Mouse (Mus musculus) lung, embryonic 14.5 days (tissue): Measurements from ENCODE around the gene Kat2a. TPM values are rescaled to one million over a fixed set of nuclear protein-coding genes. Genes with fewer than 3 reads are reported as not detected.

Experiments
- ATAC-seq: fragments of 200-750 bp; cut with Nextera tagmentation; 2 replicates; pipeline ENCODE4 v1.8.0; 2017; ENCODE audit warnings: mild to moderate bottlenecking, moderate TSS enrichment, moderate library complexity; ENCODE audit not compliant: insufficient read depth
- DNase-seq: peaks from one replicate; pipeline ENCODE4 v3.0.0-alpha.2; 2015
- H3K27ac ChIP-seq: fragments of 300-500 bp; sonication (generic); 2 replicates; pipeline ENCODE4 v1.5.1; 2014; ENCODE audit warnings: low read depth, mild to moderate bottlenecking, moderate library complexity
- H3K27me3 ChIP-seq: fragments of 300-500 bp; sonication (generic); 2 replicates; pipeline ENCODE4 v1.6.1; 2014; ENCODE audit warnings: low read length, control low read depth; ENCODE audit not compliant: insufficient read depth
- H3K36me3 ChIP-seq: fragments of 300-500 bp; sonication (generic); 2 replicates; pipeline ENCODE4 v1.6.1; 2014; ENCODE audit warnings: control low read depth; ENCODE audit not compliant: insufficient read depth
- H3K4me1 ChIP-seq: fragments of 300-500 bp; sonication (generic); 2 replicates; pipeline ENCODE4 v1.6.1; 2014; ENCODE audit warnings: antibody characterized with exemption, control low read depth; ENCODE audit not compliant: insufficient read depth
- H3K4me2 ChIP-seq: fragments of 300-500 bp; sonication (generic); 2 replicates; pipeline ENCODE4 v1.6.1; 2014; ENCODE audit warnings: mild to moderate bottlenecking
- H3K4me3 ChIP-seq: fragments of 300-500 bp; sonication (generic); 2 replicates; pipeline ENCODE4 v1.5.1; 2014; ENCODE audit warnings: low read depth, low read length
- H3K9ac ChIP-seq: fragments of 300-500 bp; sonication (generic); 2 replicates; pipeline ENCODE4 v1.6.1; 2014
- H3K9me3 ChIP-seq: fragments of 300-500 bp; sonication (generic); 2 replicates; pipeline ENCODE4 v1.6.1; 2016; ENCODE audit warnings: low read depth, low read length, control low read depth
- CTCF ChIP-seq: IDR thresholded peaks from 2 replicates; pipeline ENCODE4 v1.5.1; 2016; ENCODE audit warnings: antibody characterized with exemption, low read depth
- WGBS: fragments of 180-500 bp; shearing (Covaris S2); extraction: QIAGEN DNeasy Blood & Tissue Kit; methylation state at CpG from one replicate; pipeline ENCODE4 v1.1.7; 2014; 5-methylcytosine and 5-hydroxymethylcytosine counted together
- polyA plus RNA-seq: library from polyadenylated mRNA; unstranded; fragments of >200 nt; fragmentation: Nextera tagmentation; extraction: Ambion mirVana; gene quantifications from 2 replicates; pipeline ENCODE4 v1.2.1, GENCODE M21; 2014

The Kat2a gene
- polyA plus RNA-seq, 1 experiment from 2014 or later = 73.6 TPM

- Histone ChIP-seq H3K4me3 (no peak overlapping the region), H3K4me1 (0 out of 2 replicates have a peak, but pooled peaks cover 2% of the 10 kb centered on the region), H3K9ac (no peak overlapping the region), H3K9me3 (no peaks in the 10 kb centered on the region), H3K27ac (no peak overlapping the region), H3K27me3 (no peaks in the 10 kb centered on the region), H3K4me2 (peak overlapping the region; percentile 46), H3K36me3 (peaks cover 34% of the 10 kb centered on the region)
- WGBS = 35% methylated on average over 19 of the region's 19 CpGs
- TF ChIP-seq CTCF = peak; percentile 96
- peak; percentile 95 for DNase-seq
- peak; percentile 37 for ATAC-seq
Observed at GRCm38 (mm10) chr11:100702081-100702851, 10.0 kb downstream of the Kat2a start.

GRCm38 (mm10) chr11:100701301-100701700 lies 11.0 kb downstream of the Kat2a start:
- Histone ChIP-seq H3K4me3 (peak overlapping the region; percentile 19; the same call in 1 of the 2 replicates), H3K9me3 (no peaks in the 10 kb centered on the region), H3K4me1 (0 out of 2 replicates have a peak, but pooled peaks cover 2% of the 10 kb centered on the region), H3K27ac (no peak overlapping the region), H3K4me2 (peak overlapping the region; percentile 53), H3K36me3 (peaks cover 24% of the 10 kb centered on the region), H3K9ac (0 out of 2 replicates have a peak overlapping the region, but pooled peaks have one; percentile 3), H3K27me3 (no peaks in the 10 kb centered on the region)
- TF ChIP-seq CTCF = no peak
- DNase-seq (peak; percentile 79), ATAC-seq (peak; percentile 65)
- WGBS = 7% methylated on average over 14 of the region's 14 CpGs

- H3K27ac ChIP-seq = no peak overlapping the region
- 0 out of 2 replicates have a peak, but pooled peaks cover 2% of the 10 kb centered on the region for H3K4me1 ChIP-seq
- DNase-seq (no peak), ATAC-seq (no peak)
- no peak overlapping the region for H3K4me3 ChIP-seq
- H3K36me3 ChIP-seq = peaks cover 18% of the 10 kb centered on the region
- no peak for TF ChIP-seq CTCF
- H3K9me3 ChIP-seq = no peaks in the 10 kb centered on the region
- 71% methylated on average over 3 of the region's 3 CpGs for WGBS
- H3K9ac ChIP-seq = no peak overlapping the region
- no peaks in the 10 kb centered on the region for H3K27me3 ChIP-seq
- H3K4me2 ChIP-seq = peak overlapping the region; percentile 53; the same call in 1 of the 2 replicates
Observed at GRCm38 (mm10) chr11:100700710-100701109, 11.6 kb downstream of the Kat2a start.

- H3K27ac ChIP-seq = no peak overlapping the region
- DNase-seq (no peak), ATAC-seq (no peak)
- H3K4me1 ChIP-seq = 0 out of 2 replicates have a peak, but pooled peaks cover 2% of the 10 kb centered on the region
- no peaks in the 10 kb centered on the region for H3K27me3 ChIP-seq
- no peak overlapping the region for H3K9ac ChIP-seq
- no peak overlapping the region for H3K4me3 ChIP-seq
- TF ChIP-seq CTCF = no peak
- H3K4me2 ChIP-seq = no peak overlapping the region
- H3K36me3 ChIP-seq = 0 out of 2 replicates have a peak, but pooled peaks cover 4% of the 10 kb centered on the region
- H3K9me3 ChIP-seq = no peaks in the 10 kb centered on the region
- 72% methylated on average over 7 of the region's 7 CpGs for WGBS
Observed at GRCm38 (mm10) chr11:100697921-100698320, 14.3 kb downstream of the Kat2a start.

GRCm38 (mm10) chr11:100694926-100695325 lies 17.3 kb downstream of the Kat2a start:
- DNase-seq (peak; percentile 78), ATAC-seq (no peak)
- H3K4me3 ChIP-seq = no peak overlapping the region
- no peaks in the 10 kb centered on the region for H3K4me1 ChIP-seq
- no peak overlapping the region for H3K27ac ChIP-seq
- H3K9me3 ChIP-seq = no peaks in the 10 kb centered on the region
- H3K9ac ChIP-seq = no peak overlapping the region
- peaks cover 21% of the 10 kb centered on the region for H3K27me3 ChIP-seq
- 0 out of 2 replicates have a peak, but pooled peaks cover 4% of the 10 kb centered on the region for H3K36me3 ChIP-seq
- 32% methylated on average over 5 of the region's 5 CpGs for WGBS
- peak; percentile 94 for TF ChIP-seq CTCF
- H3K4me2 ChIP-seq = no peak overlapping the region

- TF ChIP-seq CTCF = no peak
- no peaks in the 10 kb centered on the region for H3K9me3 ChIP-seq
- H3K4me2 ChIP-seq = no peak overlapping the region
- no peak overlapping the region for H3K27ac ChIP-seq
- 21% methylated on average over 5 of the region's 5 CpGs for WGBS
- ATAC-seq = no peak
- H3K4me3 ChIP-seq = no peak overlapping the region
- no peak for DNase-seq
- H3K4me1 ChIP-seq = no peaks in the 10 kb centered on the region
- H3K36me3 ChIP-seq = 0 out of 2 replicates have a peak, but pooled peaks cover 4% of the 10 kb centered on the region
- H3K9ac ChIP-seq = no peak overlapping the region
- peaks cover 21% of the 10 kb centered on the region for H3K27me3 ChIP-seq
Observed at GRCm38 (mm10) chr11:100693154-100693553, 19.1 kb downstream of the Kat2a start.

GRCm38 (mm10) chr11:100692164-100692616 lies 20.1 kb downstream of the Kat2a start, which contains the start of gene Zfp385c:
Gene Zfp385c, minus strand, starts transcription at chr11:100692455.
- H3K4me1 ChIP-seq = no peaks in the 10 kb centered on the region
- no peak for ATAC-seq
- H3K9me3 ChIP-seq = no peaks in the 10 kb centered on the region
- under 1% methylated on average over 23 of the region's 23 CpGs for WGBS
- peaks cover 21% of the 10 kb centered on the region for H3K27me3 ChIP-seq
- H3K9ac ChIP-seq = peak within 1 kb of the TSS; percentile 21; the same call in 1 of the 2 replicates
- DNase-seq = no peak
- TF ChIP-seq CTCF = no peak
- peak within 1 kb of the TSS; percentile 62 for H3K4me2 ChIP-seq
- peak within 1 kb of the TSS; percentile 26 for H3K4me3 ChIP-seq
- no peaks in the 10 kb centered on the region for H3K36me3 ChIP-seq
- H3K27ac ChIP-seq = no peak within 1 kb of the TSS
